Mouse (Mus musculus) limb, embryonic 15.5 days (tissue): ENCODE measurements at regions not wholly inside any gene's neighbourhood (a gene's known extent, or its start where the extent isn't known, plus 50 kb on each side); places are given as distances from the start of the nearest gene placed in this dataset.

ENCODE experiments used
- ATAC-seq: fragments of 200-750 bp; cut with Nextera tagmentation; 2 replicates; pipeline ENCODE4 v1.8.0; 2017; ENCODE audit warnings: low read depth, moderate TSS enrichment; ENCODE audit not compliant: insufficient number of reproducible peaks, low FRiP score, low TSS enrichment
- H3K27ac ChIP-seq: fragments of 300-500 bp; sonication (generic); 2 replicates; pipeline ENCODE4 v1.5.1; 2015; ENCODE audit warnings: moderate library complexity, mild to moderate bottlenecking, inconsistent platforms
- H3K27me3 ChIP-seq: fragments of 300-500 bp; sonication (generic); 2 replicates; pipeline ENCODE4 v1.6.1; 2015; ENCODE audit warnings: inconsistent platforms
- H3K36me3 ChIP-seq: fragments of 300-500 bp; sonication (generic); 2 replicates; pipeline ENCODE4 v1.6.1; 2015; ENCODE audit warnings: inconsistent platforms
- H3K4me1 ChIP-seq: fragments of 300-500 bp; sonication (generic); 2 replicates; pipeline ENCODE4 v1.6.1; 2015; ENCODE audit warnings: inconsistent platforms
- H3K4me2 ChIP-seq: fragments of 300-500 bp; sonication (generic); 2 replicates; pipeline ENCODE4 v1.6.1; 2015; ENCODE audit warnings: mild to moderate bottlenecking, inconsistent platforms
- H3K4me3 ChIP-seq: fragments of 300-500 bp; sonication (generic); 2 replicates; pipeline ENCODE4 v1.5.1; 2015; ENCODE audit warnings: mild to moderate bottlenecking, inconsistent platforms
- H3K9ac ChIP-seq: fragments of 300-500 bp; sonication (generic); 2 replicates; pipeline ENCODE4 v1.6.1; 2015; ENCODE audit warnings: inconsistent platforms
- H3K9me3 ChIP-seq: fragments of 300-500 bp; sonication (generic); 2 replicates; pipeline ENCODE4 v1.6.1; 2016; ENCODE audit warnings: inconsistent platforms
- WGBS: fragments of 180-500 bp; shearing (Covaris S2); methylation state at CpG from one replicate; pipeline ENCODE4 v1.1.7; 2015; 5-methylcytosine and 5-hydroxymethylcytosine counted together

- no peaks in the 10 kb centered on the region for H3K27me3 ChIP-seq
- no peaks in the 10 kb centered on the region for H3K9me3 ChIP-seq
- no peak overlapping the region for H3K27ac ChIP-seq
- H3K4me2 ChIP-seq = no peak overlapping the region
- no peak for ATAC-seq
- 82% methylated on average over 19 of the region's 19 CpGs for WGBS
- H3K4me1 ChIP-seq = no peaks in the 10 kb centered on the region
- H3K9ac ChIP-seq = no peak overlapping the region
- H3K4me3 ChIP-seq = no peak overlapping the region
- no peaks in the 10 kb centered on the region for H3K36me3 ChIP-seq
Measured at GRCm38 (mm10) chr1:184310185-184310815, 276.2 kb upstream of the 1700056E22Rik start.

DNA sequence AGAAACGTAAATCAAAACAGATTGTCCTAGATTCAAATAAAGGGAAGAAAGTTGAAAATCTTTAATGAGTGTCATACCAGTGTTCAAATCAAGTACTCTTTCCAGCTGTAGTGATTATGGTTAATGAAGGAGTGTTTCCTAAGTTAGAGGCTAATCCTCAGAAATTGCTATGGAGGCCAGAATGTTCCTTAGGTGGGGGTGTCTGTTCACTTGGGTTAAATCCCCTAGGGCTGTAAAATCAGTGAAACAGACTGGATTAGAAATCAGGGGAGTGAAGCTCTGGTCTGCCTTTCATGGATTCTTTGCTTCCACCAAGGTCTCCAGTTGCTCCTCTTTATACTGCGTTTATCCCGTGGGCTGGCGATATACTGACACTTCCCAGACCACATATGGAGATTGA is 270.7 kb upstream of the 1700056E22Rik start:
- Histone ChIP-seq H3K4me1 (0 out of 2 replicates have a peak, but pooled peaks cover 4% of the 10 kb centered on the region), H3K27me3 (0 out of 2 replicates have a peak, but pooled peaks cover 3% of the 10 kb centered on the region), H3K27ac (no peak overlapping the region), H3K9me3 (no peaks in the 10 kb centered on the region), H3K36me3 (no peaks in the 10 kb centered on the region), H3K4me3 (no peak overlapping the region), H3K9ac (no peak overlapping the region), H3K4me2 (no peak overlapping the region)
- no peak for ATAC-seq
- 52% methylated on average over 4 of the region's 4 CpGs for WGBS

DNA sequence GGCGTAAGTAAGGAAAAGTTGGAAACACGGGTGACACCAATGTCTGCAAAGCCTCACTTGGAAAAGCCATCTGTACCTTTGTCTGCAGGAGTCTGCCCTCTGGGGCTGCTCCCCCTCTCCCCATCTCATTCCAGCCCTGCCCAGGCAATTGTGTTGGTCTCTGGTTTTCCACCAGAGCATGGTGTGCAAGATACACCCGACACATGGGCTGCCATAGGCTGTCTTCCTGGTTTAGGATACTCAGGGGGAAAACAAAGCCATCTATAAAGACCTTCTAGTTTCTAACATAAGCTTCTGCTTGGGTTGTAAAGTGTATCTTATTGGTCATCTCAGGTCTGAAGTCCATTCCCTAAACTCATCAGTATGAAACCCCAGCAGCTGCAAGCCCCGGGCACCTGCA is 270.1 kb upstream of the 1700056E22Rik start:
- Histone ChIP-seq H3K36me3 (no peaks in the 10 kb centered on the region), H3K4me3 (no peak overlapping the region), H3K4me1 (0 out of 2 replicates have a peak, but pooled peaks cover 4% of the 10 kb centered on the region), H3K27ac (no peak overlapping the region), H3K9ac (no peak overlapping the region), H3K27me3 (0 out of 2 replicates have a peak, but pooled peaks cover 3% of the 10 kb centered on the region), H3K9me3 (no peaks in the 10 kb centered on the region), H3K4me2 (no peak overlapping the region)
- 50% methylated on average over 4 of the region's 4 CpGs for WGBS
- ATAC-seq = no peak

DNA sequence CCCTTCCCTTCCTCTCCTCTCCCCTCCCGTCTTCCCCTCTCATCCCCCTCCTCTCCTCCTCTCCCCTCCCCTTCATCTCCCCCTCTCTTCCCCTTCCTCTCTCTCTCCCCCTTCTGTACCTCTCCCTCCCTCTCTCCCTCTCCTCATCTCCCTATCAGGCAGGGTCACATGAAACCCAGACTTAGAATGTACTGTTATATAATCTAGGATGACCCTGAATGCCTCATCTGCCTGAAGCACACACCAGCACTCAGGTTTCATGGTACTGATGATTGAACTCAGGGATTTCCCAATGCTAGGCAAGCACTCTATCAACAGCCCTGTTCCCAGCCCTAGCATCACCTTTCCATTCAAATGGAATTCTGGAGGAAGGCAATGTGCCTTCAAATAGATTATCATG is 264.6 kb upstream of the 1700056E22Rik start:
- H3K4me2 ChIP-seq = no peak overlapping the region
- H3K27ac ChIP-seq = no peak overlapping the region
- WGBS = 63% methylated on average over 1 of the region's 1 CpGs
- 0 out of 2 replicates have a peak, but pooled peaks cover 3% of the 10 kb centered on the region for H3K27me3 ChIP-seq
- no peaks in the 10 kb centered on the region for H3K9me3 ChIP-seq
- H3K36me3 ChIP-seq = no peaks in the 10 kb centered on the region
- no peak overlapping the region for H3K9ac ChIP-seq
- ATAC-seq = no peak
- peaks cover 2% of the 10 kb centered on the region; the same call in 1 of the 2 replicates for H3K4me1 ChIP-seq
- no peak overlapping the region for H3K4me3 ChIP-seq

GRCm38 (mm10) chr1:184297001-184297740 is 263.1 kb upstream of the 1700056E22Rik start:
- ATAC-seq = no peak
- Histone ChIP-seq H3K4me3 (no peak overlapping the region), H3K27ac (no peak overlapping the region), H3K36me3 (no peaks in the 10 kb centered on the region), H3K27me3 (0 out of 2 replicates have a peak, but pooled peaks cover 3% of the 10 kb centered on the region), H3K9ac (no peak overlapping the region), H3K4me2 (no peak overlapping the region), H3K9me3 (no peaks in the 10 kb centered on the region), H3K4me1 (peaks cover 2% of the 10 kb centered on the region; the same call in 1 of the 2 replicates)
- 49% methylated on average over 4 of the region's 4 CpGs for WGBS

GRCm38 (mm10) chr1:184291129-184291528 is 257.0 kb upstream of the 1700056E22Rik start:
- Histone ChIP-seq H3K4me1 (no peaks in the 10 kb centered on the region), H3K9me3 (no peaks in the 10 kb centered on the region), H3K36me3 (no peaks in the 10 kb centered on the region), H3K4me3 (no peak overlapping the region), H3K27ac (no peak overlapping the region), H3K9ac (no peak overlapping the region), H3K4me2 (no peak overlapping the region), H3K27me3 (0 out of 2 replicates have a peak, but pooled peaks cover 5% of the 10 kb centered on the region)
- ATAC-seq = no peak
- WGBS = 74% methylated on average over 7 of the region's 7 CpGs

- Histone ChIP-seq H3K4me1 (no peaks in the 10 kb centered on the region), H3K36me3 (no peaks in the 10 kb centered on the region), H3K27ac (no peak overlapping the region), H3K4me2 (no peak overlapping the region), H3K4me3 (no peak overlapping the region), H3K9ac (no peak overlapping the region), H3K9me3 (no peaks in the 10 kb centered on the region), H3K27me3 (0 out of 2 replicates have a peak, but pooled peaks cover 5% of the 10 kb centered on the region)
- WGBS = 48% methylated on average over 7 of the region's 7 CpGs
- no peak for ATAC-seq
Measured at GRCm38 (mm10) chr1:184289733-184290416, 255.8 kb upstream of the 1700056E22Rik start.

DNA sequence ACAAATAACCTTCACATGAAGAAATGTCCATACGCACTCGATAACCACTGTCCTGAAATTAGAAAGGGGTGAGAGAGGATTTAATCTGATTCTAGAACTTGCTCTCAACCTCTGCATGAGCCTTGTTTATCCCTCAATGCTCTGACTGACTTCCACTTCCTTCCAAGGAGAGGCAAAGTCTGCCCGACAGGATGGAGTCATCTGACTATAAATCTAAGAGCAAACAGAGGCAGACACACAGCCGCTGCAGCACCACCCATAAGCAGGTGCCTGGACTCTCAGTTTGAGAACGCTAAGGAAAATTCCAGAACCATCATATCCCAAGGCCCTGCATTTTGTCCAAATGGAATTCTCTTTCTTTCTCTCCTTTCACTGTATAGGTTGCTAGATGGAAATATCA is 247.7 kb upstream of the 1700056E22Rik start:
- Histone ChIP-seq H3K4me3 (no peak overlapping the region), H3K9me3 (no peaks in the 10 kb centered on the region), H3K27me3 (no peaks in the 10 kb centered on the region), H3K9ac (no peak overlapping the region), H3K36me3 (no peaks in the 10 kb centered on the region), H3K27ac (no peak overlapping the region), H3K4me2 (no peak overlapping the region), H3K4me1 (no peaks in the 10 kb centered on the region)
- ATAC-seq = no peak
- 54% methylated on average over 5 of the region's 5 CpGs for WGBS

- H3K36me3 ChIP-seq = no peaks in the 10 kb centered on the region
- H3K27me3 ChIP-seq = no peaks in the 10 kb centered on the region
- H3K9ac ChIP-seq = no peak overlapping the region
- H3K9me3 ChIP-seq = no peaks in the 10 kb centered on the region
- no peak overlapping the region for H3K4me3 ChIP-seq
- no peaks in the 10 kb centered on the region for H3K4me1 ChIP-seq
- 60% methylated on average over 10 of the region's 10 CpGs for WGBS
- no peak overlapping the region for H3K4me2 ChIP-seq
- H3K27ac ChIP-seq = no peak overlapping the region
- ATAC-seq = no peak
Measured at GRCm38 (mm10) chr1:184279263-184279662, 245.2 kb upstream of the 1700056E22Rik start.

- WGBS = 62% methylated on average over 2 of the region's 2 CpGs
- H3K36me3 ChIP-seq = no peaks in the 10 kb centered on the region
- H3K4me3 ChIP-seq = no peak overlapping the region
- no peaks in the 10 kb centered on the region for H3K27me3 ChIP-seq
- ATAC-seq = no peak
- no peak overlapping the region for H3K27ac ChIP-seq
- H3K9me3 ChIP-seq = no peaks in the 10 kb centered on the region
- no peak overlapping the region for H3K9ac ChIP-seq
- no peaks in the 10 kb centered on the region for H3K4me1 ChIP-seq
- no peak overlapping the region for H3K4me2 ChIP-seq
Measured at GRCm38 (mm10) chr1:184277001-184277400, 242.9 kb upstream of the 1700056E22Rik start.

GRCm38 (mm10) chr1:184275877-184276276 is 241.8 kb upstream of the 1700056E22Rik start:
- no peak overlapping the region for H3K27ac ChIP-seq
- no peak for ATAC-seq
- no peaks in the 10 kb centered on the region for H3K36me3 ChIP-seq
- H3K4me2 ChIP-seq = no peak overlapping the region
- H3K27me3 ChIP-seq = no peaks in the 10 kb centered on the region
- no peaks in the 10 kb centered on the region for H3K9me3 ChIP-seq
- no peak overlapping the region for H3K4me3 ChIP-seq
- 62% methylated on average over 9 of the region's 9 CpGs for whole genome bisulfite sequencing
- no peak overlapping the region for H3K9ac ChIP-seq
- H3K4me1 ChIP-seq = 0 out of 2 replicates have a peak, but pooled peaks cover 2% of the 10 kb centered on the region

DNA sequence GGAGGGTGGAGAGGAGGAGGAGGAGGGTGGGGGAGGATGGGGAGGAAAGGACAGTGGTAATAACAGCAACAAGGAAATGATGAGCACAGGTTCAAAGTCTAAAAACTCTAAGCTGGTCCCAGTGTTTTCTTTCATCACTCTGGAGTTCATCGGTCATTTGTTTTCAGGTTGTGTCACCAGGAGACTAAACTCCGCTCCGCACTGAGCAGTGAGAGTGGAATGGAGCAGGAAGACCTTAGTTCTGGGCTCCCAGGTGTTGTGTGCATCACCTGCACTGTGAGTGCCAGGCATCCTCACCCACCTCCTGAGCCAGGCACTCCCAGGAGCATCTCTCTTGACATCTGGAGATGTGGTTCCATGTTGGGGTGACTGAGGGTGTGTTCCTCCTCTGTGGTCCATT is 241.3 kb upstream of the 1700056E22Rik start:
- 0 out of 2 replicates have a peak, but pooled peaks cover 2% of the 10 kb centered on the region for H3K4me1 ChIP-seq
- WGBS = 93% methylated on average over 3 of the region's 3 CpGs
- H3K27ac ChIP-seq = no peak overlapping the region
- no peak for ATAC-seq
- H3K9me3 ChIP-seq = no peaks in the 10 kb centered on the region
- no peak overlapping the region for H3K4me3 ChIP-seq
- no peaks in the 10 kb centered on the region for H3K36me3 ChIP-seq
- no peak overlapping the region for H3K9ac ChIP-seq
- no peak overlapping the region for H3K4me2 ChIP-seq
- 0 out of 2 replicates have a peak, but pooled peaks cover 2% of the 10 kb centered on the region for H3K27me3 ChIP-seq
